ENCODE assay signal across 35 mouse cellular contexts in the genomic region with DNA sequence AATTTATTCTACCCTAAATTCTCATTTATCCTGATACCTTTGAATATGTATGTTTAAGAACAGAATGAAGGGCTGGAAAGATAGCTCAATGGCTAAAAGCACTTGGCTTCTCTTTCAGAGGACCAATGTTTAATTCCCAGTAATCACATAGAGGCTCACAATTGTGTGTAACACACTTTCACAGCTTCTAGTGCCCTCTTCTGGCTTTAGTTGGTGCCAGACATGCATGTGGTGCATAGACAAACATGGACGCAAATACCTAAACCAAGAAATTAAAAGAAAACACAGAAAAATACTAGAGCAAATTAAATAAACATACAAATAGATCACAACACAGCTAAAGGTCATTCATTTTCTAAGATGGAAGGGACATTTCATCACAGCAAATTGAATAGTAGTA.
"Had no signal": no experiment of that assay in that cellular context is flagged by ENCODE, and none has a peak within 500 bp of the region (broad histone marks: within the 10 kb centered on the region; RNA-seq: fewer than 3 reads in every experiment).

No protein-coding gene starts in this region.

- H3K27ac ChIP-seq: heart, embryonic 10.5 days; heart, embryonic 13.5 days; heart, embryonic 15.5 days; hindbrain, embryonic 10.5 days; hindbrain, embryonic 12.5 days; hindbrain, embryonic 13.5 days; hindbrain, embryonic 14.5 days; hindbrain, embryonic 15.5 days; hindbrain, postnatal 0 days; intestine, embryonic 15.5 days; kidney, embryonic 15.5 days; kidney, postnatal 0 days; layer of hippocampus, adult 2 months had no signal

- H3K4me2 ChIP-seq: heart, embryonic 11.5 days; heart, embryonic 12.5 days; heart, embryonic 13.5 days; heart, embryonic 15.5 days; hindbrain, embryonic 12.5 days; hindbrain, embryonic 13.5 days; hindbrain, embryonic 14.5 days; hindbrain, embryonic 15.5 days; intestine, embryonic 15.5 days; kidney, embryonic 15.5 days had no signal

- H3K36me3 ChIP-seq: heart, embryonic 10.5 days; heart, embryonic 12.5 days; heart, embryonic 13.5 days; heart, embryonic 15.5 days; hindbrain, embryonic 10.5 days; hindbrain, embryonic 12.5 days; hindbrain, embryonic 13.5 days; hindbrain, embryonic 15.5 days; intestine, embryonic 15.5 days; kidney, embryonic 15.5 days had no signal

- H3K4me3 ChIP-seq: heart, embryonic 10.5 days; heart, embryonic 12.5 days; heart, embryonic 13.5 days; heart, embryonic 15.5 days; hindbrain, embryonic 10.5 days; hindbrain, embryonic 12.5 days; hindbrain, embryonic 13.5 days; hindbrain, embryonic 15.5 days; intestine, embryonic 15.5 days; kidney, embryonic 15.5 days; layer of hippocampus, adult 2 months had no signal

- H3K27me3 ChIP-seq: heart, embryonic 12.5 days; heart, embryonic 13.5 days; heart, embryonic 15.5 days; hindbrain, embryonic 12.5 days; hindbrain, embryonic 13.5 days; hindbrain, embryonic 15.5 days; intestine, embryonic 15.5 days; kidney, embryonic 15.5 days had no signal

- DNase-seq: heart, postnatal 10 days; heart, postnatal 14 days; heart, postnatal 36 days; heart, postnatal 4 days; kidney, adult 11 months; kidney, adult 18-20 months; kidney, adult 2 months; kidney, adult 8-10 months; kidney, adult 9 months; kidney, postnatal 10 days; kidney, postnatal 14 days; kidney, postnatal 25 days; kidney, postnatal 36 days; kidney, postnatal 4 days; layer of hippocampus, adult 9-11 months; layer of hippocampus, postnatal 36 days had no signal

- H3K9ac ChIP-seq: heart, embryonic 12.5 days; heart, embryonic 13.5 days; heart, embryonic 15.5 days; hindbrain, embryonic 12.5 days; hindbrain, embryonic 13.5 days; hindbrain, embryonic 14.5 days; hindbrain, embryonic 15.5 days; intestine, embryonic 15.5 days; kidney, embryonic 15.5 days had no signal

- ATAC-seq: hindbrain, embryonic 16.5 days; hindbrain, postnatal 0 days; inflammation-experienced regulatory T-cells, adult 6 months; intestine, embryonic 15.5 days; intestine, embryonic 16.5 days; intestine, postnatal 0 days had no signal

- H3K4me1 ChIP-seq: heart, embryonic 10.5 days; heart, embryonic 12.5 days; heart, embryonic 13.5 days; heart, embryonic 15.5 days; hindbrain, embryonic 10.5 days; hindbrain, embryonic 12.5 days; hindbrain, embryonic 13.5 days; hindbrain, embryonic 15.5 days; intestine, embryonic 15.5 days; kidney, embryonic 15.5 days had no signal

- H3K9me3 ChIP-seq: heart, embryonic 10.5 days; heart, embryonic 12.5 days; heart, embryonic 13.5 days; heart, embryonic 15.5 days; hindbrain, embryonic 10.5 days; hindbrain, embryonic 12.5 days; hindbrain, embryonic 13.5 days; hindbrain, embryonic 15.5 days; intestine, embryonic 15.5 days; kidney, embryonic 15.5 days had no signal
